Mouse (Mus musculus) layer of hippocampus, postnatal 36 days (tissue): ENCODE measurements around the gene Gm49321. TPM values are rescaled to one million over a fixed set of nuclear protein-coding genes. Genes with fewer than 3 reads are reported as not detected.

Experiments used
- DNase-seq, 2 experiments: peaks; one replicate each; pipeline ENCODE4 v3.0.0; 2022
- total RNA-seq, 2 experiments: library from RNA; stranded (reverse); gene quantifications; 2 replicates each; pipeline ENCODE4 v1.2.3; 2021

The Gm49321 gene
- total RNA-seq, 2 experiments from 2014 or later, result 12.0 to 17.6 TPM

DNA sequence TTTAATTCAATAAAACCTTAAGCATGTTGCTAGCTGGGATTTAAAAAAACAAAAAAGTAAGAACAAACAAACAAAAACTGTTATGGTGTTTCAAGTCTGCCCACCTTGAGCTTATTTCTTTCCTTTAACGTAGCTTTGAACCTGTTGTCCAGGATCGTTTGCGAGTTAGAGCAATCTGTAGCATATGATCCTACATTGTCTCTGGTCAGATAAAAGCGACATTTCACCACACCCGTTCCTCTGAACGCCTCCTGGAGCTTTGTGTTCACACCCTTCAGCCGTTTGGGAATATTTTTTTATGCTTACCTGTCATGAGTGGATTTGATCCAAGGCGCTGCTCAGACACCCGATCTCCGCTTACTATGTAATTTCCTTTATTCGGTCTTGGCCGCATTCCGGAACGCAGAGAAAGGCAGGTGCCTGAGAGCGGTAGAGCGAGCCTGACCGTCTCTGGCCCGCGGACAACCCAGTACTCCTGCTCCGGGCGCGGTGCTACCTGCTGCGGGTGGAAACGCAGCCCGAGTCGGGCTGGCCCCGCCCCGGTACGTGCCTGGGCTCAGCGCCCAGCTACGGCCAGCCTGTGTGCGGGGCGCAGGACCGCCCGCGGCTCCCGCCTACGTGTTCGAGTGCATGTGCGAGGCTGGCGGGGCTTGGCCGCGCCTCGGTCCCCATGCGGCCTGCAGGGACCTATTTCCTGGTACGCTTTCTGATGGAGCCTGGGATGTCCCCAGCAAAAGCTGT lies 12.0 kb downstream of the Gm49321 start:
- DNase-seq, result peak; percentile 31 to 48

DNA sequence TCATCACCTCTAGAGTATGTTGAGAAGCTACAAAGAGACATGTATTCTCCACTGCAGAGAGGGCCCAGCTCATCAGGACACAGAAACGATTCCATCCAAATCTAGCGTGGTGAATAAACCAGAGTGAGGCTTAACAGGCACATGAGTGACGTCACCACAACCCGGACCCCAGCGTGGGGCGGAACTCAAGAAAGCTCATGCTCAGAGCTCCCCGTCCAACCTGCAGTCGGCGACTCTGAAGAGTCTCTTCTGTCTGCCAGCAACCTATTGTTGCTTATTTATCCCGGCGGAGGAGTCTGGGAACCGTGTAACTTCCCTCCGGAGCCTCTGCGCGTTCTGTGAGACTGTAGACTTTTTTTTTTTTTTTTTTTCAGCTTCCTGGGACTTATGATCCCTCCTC lies 15.4 kb downstream of the Gm49321 start:
- no peak for DNase-seq

DNA sequence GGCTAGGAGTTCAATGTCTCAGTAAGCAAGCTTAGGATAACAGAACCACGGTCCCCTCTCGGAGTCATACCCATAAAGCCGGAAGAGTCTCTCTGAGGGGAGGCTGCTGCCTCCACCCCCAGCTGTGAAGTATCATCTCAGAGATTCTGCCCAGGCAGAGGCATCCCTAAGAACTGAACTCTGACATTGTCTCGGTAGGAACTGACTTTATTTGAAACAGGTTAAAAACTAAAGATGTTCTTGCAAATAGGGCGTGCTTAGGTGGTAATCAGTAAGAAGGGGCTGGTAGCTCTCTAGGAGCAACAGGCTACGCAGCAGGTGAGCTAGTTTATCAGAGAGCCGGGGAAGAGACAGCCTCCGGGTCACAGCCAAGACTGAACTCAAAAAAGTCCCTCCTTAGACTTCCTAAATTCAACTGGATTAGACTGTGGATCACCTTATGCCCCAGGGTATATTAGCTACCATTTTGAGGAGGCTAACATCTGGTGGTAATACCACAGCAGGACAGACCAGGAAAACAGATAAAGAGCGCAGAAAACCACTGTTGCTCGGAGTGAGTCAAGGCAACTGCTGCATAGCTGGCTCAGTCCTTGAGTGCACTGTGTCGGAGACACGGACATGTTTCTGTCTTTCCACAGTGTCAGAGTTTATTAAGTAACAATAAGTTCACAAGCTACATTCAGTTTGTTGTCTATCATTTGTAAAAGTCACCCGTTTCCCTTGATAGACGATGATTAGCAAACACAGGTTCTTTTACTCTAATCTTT lies 16.1 kb downstream of the Gm49321 start:
- no peak for DNase-seq

DNA sequence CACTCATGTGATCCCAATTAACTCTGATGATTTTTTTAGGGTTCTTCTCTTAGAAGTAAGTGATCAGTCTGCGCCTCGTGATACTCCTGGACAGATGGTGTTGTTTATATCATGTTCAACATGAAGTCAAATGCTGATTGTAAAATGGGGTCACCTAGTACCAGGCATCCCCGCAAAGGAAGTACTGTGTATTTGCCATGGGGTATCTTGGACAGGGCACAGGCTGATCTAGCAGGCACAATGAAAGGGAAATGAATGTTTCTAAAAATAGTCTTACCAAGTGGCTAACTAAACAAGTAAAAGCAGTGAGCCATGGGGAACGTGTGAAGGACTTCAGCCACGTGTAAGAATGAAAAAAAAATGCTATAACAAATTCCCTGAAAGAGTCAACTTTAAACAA lies 17.3 kb downstream of the Gm49321 start:
- no peak for DNase-seq

DNA sequence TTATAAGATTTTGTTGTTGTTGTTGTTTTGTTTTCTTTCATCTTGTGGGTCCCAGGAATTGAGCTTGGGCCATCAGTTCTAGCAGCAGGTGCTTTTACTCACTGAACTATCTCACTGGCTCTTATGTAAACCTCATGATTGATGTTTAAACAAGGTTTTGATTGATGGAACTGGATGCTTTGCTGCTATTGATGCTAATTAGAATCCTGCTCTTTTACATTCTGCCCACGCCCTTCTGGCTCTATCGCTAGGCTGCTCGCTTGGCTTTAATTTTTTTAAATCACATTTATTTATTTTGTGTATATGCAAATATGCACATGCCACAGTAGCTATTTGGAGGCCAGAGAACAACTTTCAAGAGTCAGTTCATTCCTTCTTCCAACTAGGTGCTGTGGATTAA lies 20.2 kb downstream of the Gm49321 start:
- DNase-seq, result peak; percentile 41 to 54

DNA sequence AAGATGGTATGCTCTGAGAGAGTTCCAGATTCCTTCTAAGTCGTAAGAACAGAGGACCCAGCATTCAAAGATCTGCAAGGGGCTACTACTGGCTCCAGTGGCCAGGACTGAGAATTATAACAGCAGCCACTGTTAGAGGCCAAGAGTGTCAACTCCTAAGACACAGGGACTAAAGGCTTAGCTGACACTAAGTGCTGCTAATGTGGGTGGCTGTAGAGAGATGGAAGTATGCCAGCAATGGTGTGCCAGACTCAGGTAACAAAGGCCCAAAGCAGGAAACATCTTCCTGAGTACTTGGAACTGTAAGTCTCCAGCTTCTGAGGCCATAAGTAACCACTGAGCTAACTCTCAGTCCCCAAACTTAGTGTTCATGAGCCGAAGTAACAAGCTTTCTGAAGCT lies 21.4 kb downstream of the Gm49321 start:
- no peak for DNase-seq

DNA sequence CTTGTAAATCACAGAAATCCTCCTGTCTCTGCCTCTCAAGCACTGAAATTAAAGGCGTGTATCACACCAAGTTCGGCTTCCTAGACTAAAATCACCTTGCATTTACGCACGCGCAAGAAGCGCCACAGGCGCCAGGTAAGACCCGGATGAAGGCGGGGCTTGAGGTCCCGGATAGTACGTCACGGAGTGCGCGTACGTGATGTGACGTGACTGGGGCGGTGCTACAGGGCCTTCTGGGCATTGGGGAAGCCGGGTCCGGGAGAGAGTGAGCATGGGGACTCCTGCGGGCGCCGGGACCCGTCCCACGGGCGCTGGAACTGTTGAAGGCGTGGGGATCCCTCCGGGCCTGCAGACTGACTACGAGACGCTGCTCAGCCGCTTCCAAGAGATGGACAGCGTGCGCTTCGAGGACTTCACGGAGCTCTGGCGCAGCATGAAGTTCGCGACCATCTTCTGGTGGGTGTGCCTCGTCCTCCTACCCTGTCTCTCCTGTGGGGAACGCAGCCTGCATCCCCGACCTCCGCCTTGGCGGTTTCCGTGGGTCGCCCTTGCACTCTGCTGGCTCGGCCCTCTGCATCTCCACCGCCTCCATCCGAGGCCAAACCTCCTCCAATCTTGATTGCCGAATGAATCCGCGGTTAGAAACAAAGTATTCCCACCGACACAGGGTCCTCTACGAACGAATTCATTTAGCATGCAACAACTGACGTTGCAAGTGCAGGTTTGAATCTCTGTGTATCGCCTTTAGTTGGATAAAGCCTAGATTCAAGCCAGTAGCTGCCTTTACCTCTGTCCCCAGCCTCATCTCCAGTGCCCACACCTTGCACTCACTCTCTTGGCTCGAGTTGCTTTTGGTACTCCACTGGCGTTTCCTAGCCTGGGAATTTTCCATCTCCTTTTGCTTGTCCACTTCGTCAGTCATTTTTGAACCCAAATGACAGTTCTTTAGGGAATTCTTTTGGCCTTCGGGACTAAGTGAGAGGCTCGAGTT lies 27.1 kb downstream of the Gm49321 start, which contains the start of gene Snapc1:
Gene Snapc1 (plus strand): TSS at position 191 of the 991 bp plus-strand sequence.
- peak; percentile 96 to 97 for DNase-seq

DNA sequence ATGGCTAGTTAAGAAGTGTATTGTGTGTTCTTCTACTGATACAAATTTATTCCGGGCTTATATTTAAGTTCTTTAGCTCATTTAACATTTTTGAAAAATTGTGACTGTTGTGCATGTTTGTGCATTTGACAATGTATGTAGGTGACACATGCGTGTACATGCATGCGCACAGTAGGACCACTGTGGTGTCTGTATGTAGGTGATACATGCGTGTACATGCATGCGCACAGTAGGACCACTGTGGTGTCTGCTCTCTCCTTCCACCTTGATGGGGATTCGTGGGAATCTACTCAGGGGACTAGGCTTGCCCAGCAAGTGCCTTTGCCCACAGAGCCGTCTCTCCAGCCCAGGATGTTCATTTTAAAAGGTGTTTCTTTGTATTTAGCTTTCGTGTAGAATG lies 31.7 kb downstream of the Gm49321 start:
- no peak for DNase-seq

DNA sequence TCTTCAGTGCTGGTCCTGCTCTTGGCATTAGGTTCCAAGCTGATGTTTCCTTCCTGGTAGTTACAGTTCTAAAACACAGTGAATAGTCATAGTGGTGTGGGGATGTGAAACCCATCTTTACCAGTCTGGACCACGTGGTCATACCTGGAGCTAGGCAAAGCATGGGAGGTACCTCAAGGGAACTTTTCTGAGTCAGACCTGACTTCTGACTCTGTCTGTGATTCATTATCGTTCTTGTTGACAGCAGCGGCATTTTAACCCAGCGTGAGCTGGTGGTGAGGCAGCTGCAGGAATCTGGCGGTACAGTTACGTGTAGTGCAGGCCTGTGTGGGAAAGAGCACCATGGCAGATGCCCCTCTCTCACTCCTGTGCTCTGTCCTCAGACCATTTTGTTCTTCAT lies 37.1 kb downstream of the Gm49321 start:
- no peak for DNase-seq

DNA sequence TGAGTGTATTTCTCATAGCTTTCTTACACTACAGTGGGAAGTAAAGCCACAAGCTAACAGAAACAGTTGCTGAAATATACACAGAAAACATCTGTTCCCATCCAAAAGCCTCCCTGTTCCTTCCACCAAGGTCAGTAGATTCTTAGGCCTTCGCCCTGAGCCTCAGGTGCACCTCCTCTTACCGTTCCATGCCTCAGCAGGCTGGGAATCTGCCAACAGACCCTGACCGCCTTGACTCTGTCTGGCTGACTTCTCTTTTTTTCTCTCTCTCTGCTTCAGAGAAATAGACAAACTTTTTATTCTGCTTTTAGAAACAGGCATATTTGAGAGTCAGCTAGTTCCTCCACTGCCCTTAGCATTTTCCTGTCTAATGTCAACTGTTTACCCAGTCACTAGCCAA lies 40.7 kb downstream of the Gm49321 start:
- DNase-seq, result no peak

DNA sequence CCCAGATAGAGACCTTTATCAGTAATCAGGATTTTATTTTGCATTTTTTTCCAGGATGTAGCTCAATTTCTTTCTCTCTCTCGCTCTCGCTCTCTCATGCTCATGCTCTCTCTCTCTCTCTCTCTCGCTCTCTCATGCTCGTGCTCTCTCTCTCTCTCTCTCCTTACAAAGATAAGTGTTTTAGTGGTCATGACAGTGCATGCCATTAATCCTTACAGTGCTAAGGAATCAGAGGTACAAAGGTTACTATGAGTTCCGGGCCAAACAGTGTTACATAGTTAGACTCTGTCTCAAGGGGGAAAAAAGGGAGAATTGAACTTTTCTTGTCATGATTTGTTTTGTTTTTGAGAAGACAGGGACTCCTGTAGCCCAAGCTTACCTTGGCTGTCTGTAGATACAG lies 42.2 kb downstream of the Gm49321 start:
- no peak for DNase-seq

DNA sequence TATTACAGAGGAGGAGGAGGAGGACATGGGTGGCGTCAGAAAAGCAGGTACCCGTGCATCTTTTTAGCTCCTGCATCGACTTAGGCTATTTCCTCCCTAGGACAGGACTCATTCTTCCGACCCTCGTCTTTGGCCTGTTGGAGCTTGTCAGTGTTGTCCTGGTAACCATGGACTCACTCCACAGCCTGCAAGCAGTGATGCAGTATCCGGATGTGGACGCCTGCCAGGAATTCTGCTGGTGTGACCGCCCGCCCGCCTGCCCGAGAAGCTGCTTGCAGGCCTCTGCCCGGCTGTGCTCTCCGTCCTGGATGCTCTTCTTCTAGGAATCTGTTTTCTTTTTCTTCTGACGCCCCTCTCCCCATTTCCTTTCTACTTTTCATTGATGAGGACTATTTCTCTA lies 45.1 kb downstream of the Gm49321 start:
- peak; percentile 56 to 65 for DNase-seq

DNA sequence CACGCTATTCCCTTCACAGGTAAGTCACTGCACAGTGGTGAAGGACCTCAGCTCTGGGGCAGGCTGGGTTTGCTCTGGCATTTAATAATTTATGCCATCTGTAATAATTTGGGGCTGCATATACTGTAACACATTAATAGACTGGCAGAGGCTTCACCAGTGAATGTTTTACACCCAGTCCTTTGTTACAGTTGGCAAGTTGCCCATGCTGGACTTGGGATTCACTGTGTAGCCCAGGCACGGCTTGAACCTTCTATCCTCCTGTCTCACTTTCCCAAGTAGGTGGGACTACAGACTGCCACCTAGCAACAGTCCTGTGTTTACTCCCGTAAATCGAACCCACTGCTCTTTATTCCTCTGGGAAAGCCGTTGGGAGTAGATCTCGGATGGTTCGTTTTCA lies 48.8 kb downstream of the Gm49321 start:
- DNase-seq, result no peak

DNA sequence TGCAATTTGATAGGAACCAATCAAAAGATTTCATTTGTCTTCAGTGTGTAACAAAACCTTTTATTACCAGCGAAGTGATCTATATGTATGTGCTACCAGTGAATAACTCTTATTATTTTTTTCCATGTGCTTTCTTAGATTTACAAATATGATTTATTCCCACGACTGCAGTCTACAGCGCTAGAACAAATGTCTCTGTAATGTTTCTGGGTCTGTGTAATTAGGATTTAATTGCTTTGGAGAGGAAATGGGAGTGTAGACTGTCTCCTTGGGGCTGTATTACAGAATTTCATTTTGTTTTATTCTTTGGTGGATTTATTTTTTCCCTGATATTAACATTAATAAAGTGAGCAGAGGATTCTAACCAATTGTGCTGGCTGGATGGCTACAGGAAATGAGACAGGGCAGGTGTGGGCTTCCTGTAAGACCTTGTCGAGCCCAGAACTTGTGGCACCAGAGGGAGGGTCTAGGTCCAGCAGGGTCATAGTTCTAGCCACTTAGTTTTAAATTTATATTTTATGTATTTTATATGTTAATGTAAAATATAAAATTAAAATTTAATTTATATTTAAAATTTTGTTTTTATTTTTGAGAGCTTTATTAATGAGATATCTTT lies 51.0 kb downstream of the Gm49321 start:
- DNase-seq, result no peak

DNA sequence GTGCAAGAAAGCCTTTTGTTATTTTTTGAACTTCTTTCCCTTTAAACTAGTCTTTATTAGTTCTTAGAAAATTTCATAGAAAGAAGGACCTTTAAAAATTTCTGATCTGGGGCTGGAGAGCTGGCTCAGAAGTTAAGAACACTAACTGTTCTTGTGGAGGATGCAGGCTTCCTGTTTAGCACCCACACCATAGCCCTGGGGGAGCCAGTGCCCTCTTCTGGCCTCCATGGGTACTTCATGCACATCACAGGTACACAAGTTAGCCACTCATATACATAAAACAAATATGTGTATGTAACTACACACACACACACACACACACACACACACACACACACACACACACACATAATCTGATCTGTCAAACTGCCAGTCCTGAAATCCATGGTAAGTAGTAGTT lies 52.1 kb downstream of the Gm49321 start:
- DNase-seq, result no peak

DNA sequence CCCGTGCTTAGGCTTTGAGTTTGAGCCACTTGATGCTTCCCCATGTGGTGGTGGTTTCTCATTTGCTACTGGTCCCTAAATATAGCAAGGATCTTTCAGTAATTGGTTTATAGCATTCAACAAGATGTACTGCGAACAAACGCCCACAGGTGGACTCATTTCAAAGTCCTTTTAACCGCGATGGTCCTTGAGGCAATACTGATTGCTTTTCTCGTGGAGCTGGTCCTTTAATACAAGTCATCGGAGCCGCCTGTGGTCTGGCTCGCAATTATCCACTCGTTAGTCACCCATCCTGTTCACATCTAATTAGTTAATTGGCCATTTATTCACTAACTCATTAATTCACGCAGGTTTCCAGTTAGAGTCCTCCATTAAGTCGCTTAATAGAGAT lies 59.4 kb downstream of the Gm49321 start:
- DNase-seq, result no peak

DNA sequence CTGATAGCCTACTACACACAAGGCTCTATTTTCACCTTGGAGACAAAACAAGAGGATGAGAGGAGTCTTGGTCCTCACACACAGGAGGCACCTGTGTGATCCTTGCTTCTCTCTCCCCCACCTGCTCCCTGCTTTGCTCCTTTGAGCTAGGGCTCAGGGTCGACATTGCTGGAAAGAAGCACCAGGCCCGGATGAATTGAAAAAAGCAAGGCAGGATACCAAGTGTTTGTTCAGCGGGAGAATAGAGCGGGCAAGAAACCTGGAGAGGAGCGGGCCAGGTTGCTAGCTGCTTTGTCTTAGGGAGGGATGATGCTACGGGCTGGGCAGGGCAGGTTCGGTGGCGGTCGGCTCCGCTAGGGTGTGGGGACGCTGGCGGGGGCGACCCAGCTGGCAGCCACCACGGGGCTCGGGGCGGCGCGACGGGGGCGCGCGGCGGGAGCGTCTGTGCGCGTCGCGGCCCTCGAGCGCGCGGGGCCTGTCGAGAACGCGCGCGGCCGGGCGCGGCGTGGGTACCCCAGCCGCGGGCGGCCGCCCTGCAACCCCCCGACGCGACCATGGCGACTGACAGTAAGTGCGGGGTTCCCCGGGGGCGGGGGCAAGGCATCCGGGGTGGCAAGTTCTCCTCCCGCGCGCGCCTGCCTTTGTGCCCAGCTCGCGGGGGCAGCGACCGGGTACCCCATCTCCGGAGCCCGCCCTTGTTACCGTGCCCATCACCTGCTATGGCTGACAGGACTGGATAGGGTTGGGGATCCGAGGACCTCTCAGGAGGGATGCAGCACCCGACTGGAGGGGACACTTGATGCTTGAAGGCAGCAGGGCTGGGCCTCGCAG lies 60.1 kb downstream of the Gm49321 start, which contains the start of gene Syt16:
Gene Syt16 (plus strand): TSS at position 365 of the 831 bp plus-strand sequence.
- DNase-seq, result peak; percentile 60 to 65

DNA sequence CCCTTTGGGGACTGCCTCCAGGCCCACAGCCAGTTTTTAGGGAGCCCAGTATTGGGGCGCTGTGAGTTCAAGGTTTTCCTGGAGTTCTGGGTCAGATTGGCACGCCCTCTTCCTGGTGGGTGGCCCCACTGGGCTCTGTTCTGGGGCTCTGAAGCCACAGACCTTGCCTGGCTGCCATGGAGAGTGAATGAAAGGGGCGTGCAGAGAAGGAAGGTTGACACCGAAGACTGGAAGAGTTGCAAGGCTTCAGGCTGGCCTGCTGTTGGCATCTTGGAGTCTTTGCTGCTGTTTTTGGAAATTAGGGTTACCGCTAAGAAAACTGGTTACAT lies 60.6 kb downstream of the Gm49321 start:
- no peak for DNase-seq

DNA sequence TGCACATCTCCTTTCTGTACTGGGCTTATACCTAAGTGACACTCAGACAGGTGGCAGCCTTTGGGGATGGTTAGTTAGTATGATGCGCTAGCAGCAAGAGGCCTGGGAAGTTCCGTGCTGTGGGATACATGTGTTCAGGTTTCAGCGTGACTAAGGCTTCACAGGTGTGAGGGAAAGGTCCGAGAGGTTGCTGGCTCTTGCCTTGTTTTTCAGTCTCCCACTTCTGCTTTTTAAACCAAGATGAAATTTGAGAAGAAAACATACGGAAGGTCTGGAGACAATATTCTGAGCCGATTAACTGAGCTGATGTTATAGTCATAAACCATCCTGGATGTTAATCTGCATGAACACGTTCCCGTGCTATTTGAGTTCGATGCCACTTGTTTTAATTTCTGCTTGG lies 65.0 kb downstream of the Gm49321 start:
- no peak for DNase-seq

DNA sequence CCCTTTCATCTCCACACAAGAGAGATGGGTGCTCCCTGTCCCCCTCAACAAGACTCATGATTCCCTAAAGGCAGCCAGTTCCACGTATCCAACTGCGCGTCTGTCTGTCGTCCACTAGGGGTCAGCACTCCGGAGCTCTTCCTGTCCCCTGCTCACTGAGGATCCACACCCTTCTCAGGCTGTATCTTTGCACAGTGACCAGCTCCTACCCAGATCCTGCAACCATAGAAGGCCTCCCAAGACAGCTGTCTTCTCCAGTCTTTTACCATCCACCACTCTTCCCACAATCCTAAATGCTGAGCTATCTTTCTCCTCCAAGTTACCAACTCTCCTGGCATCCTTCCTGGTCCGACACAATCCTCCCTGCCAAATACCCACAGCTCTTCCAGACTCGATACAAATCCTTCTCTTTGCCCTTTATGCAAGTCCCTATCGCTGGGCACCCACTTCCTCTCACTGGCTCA lies 72.0 kb downstream of the Gm49321 start:
- DNase-seq, result peak; percentile 32 to 45

DNA sequence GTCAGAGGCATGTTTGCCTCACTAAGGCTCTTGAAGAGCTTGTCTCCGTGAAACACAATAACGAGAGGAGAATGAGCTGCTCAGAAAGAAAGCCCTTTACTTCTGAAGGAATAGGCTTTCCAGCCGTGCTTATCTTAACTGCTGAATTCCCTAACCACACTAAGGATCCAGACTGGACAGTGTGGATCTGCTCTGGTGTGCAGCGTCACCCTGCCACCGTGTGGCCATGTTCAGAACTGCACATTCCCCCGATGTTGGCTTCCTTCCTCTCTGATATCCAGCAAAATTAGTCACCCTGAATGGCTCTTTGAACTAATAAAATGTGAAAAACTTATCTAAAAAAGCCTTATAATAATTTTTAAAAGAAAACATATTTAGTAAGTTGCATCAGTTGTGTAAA lies 76.3 kb downstream of the Gm49321 start:
- DNase-seq, result peak; percentile 81 to 82
